Mouse (Mus musculus): Measurements from ENCODE around the gene Hba-a1. TPM values are rescaled to one million over a fixed set of nuclear protein-coding genes. Genes with fewer than 3 reads are reported as not detected.

Hba-a1 gene
- 657 and 870 TPM in 2 replicates for polyA plus RNA-seq (2015; fragmentation: Nextera tagmentation; extraction: Ambion mirVana)

GRCm38 (mm10) chr11:32283091-32283777 is at the start of gene Hba-a1:
Hba-a1 (plus strand) TSS chr11:32283511.

GRCm38 (mm10) chr11:32267188-32267884 is 16.0 kb upstream of the Hba-a1 start, which contains the start of gene Nprl3:
Nprl3 (minus strand) TSS chr11:32267707.

GRCm38 (mm10) chr11:32276347-32276746 is 7.0 kb upstream of the Hba-a1 start, which contains the start of gene Hba-x:
Hba-x (plus strand) TSS chr11:32276400.

GRCm38 (mm10) chr11:32286695-32287492 is 3.6 kb downstream of the Hba-a1 start, which contains the start of gene Hbq1b:
Hbq1b (plus strand) TSS chr11:32286965.

GRCm38 (mm10) chr11:32296203-32296602 is 12.9 kb downstream of the Hba-a1 start, which contains the start of gene Hba-a2:
Hba-a2 (plus strand) TSS chr11:32296489.

GRCm38 (mm10) chr11:32299865-32300264 is 16.6 kb downstream of the Hba-a1 start, which contains the start of gene Hbq1a:
Hbq1a (plus strand) TSS chr11:32300069.

Other genes with a start within 250 kb of the Hba-a1 start
- not detected in 2 replicates for gene Il9r, start 83.2 kb upstream of the Hba-a1 start, polyA plus RNA-seq (2015; fragmentation: Nextera tagmentation; extraction: Ambion mirVana)
- 48.3 and 58.2 TPM in 2 replicates for gene Snrnp25, start 78.1 kb upstream of the Hba-a1 start, polyA plus RNA-seq (2015; fragmentation: Nextera tagmentation; extraction: Ambion mirVana)
- 25.0 and 25.1 TPM in 2 replicates for gene Rhbdf1, start 61.2 kb upstream of the Hba-a1 start, polyA plus RNA-seq (2015; fragmentation: Nextera tagmentation; extraction: Ambion mirVana)
- gene Mpg, start 57.0 kb upstream of the Hba-a1 start, polyA plus RNA-seq (2015; fragmentation: Nextera tagmentation; extraction: Ambion mirVana), result 28.0 and 32.0 TPM in 2 replicates
- gene Nprl3, start 15.8 kb upstream of the Hba-a1 start, polyA plus RNA-seq (2015; fragmentation: Nextera tagmentation; extraction: Ambion mirVana), result 35.9 and 37.7 TPM in 2 replicates
- 0.39 TPM in 1 of 2 replicates, not detected in the other for gene Hba-x, start 7.1 kb upstream of the Hba-a1 start, polyA plus RNA-seq (2015; fragmentation: Nextera tagmentation; extraction: Ambion mirVana)
- 1.1 and 1.6 TPM in 2 replicates for gene Hbq1b, start 3.5 kb downstream of the Hba-a1 start, polyA plus RNA-seq (2015; fragmentation: Nextera tagmentation; extraction: Ambion mirVana)
- gene Hba-a2, start 13.0 kb downstream of the Hba-a1 start, polyA plus RNA-seq (2015; fragmentation: Nextera tagmentation; extraction: Ambion mirVana), result 1,560 and 2,040 TPM in 2 replicates
- gene Hbq1a, start 16.6 kb downstream of the Hba-a1 start, polyA plus RNA-seq (2015; fragmentation: Nextera tagmentation; extraction: Ambion mirVana), result 1.1 and 1.8 TPM in 2 replicates
- gene Sh3pxd2b, start 64.3 kb downstream of the Hba-a1 start, polyA plus RNA-seq (2015; fragmentation: Nextera tagmentation; extraction: Ambion mirVana), result 7.9 and 10.1 TPM in 2 replicates
- 25.4 and 28.0 TPM in 2 replicates for gene Ubtd2, start 171.9 kb downstream of the Hba-a1 start, polyA plus RNA-seq (2015; fragmentation: Nextera tagmentation; extraction: Ambion mirVana)
- 0.32 TPM in 1 of 2 replicates, not detected in the other for gene Efcab9, start 248.6 kb downstream of the Hba-a1 start, polyA plus RNA-seq (2015; fragmentation: Nextera tagmentation; extraction: Ambion mirVana)
- 1.6 and 1.8 TPM in 2 replicates for gene Stk10, start 249.8 kb downstream of the Hba-a1 start, polyA plus RNA-seq (2015; fragmentation: Nextera tagmentation; extraction: Ambion mirVana)